In the genomic region with DNA sequence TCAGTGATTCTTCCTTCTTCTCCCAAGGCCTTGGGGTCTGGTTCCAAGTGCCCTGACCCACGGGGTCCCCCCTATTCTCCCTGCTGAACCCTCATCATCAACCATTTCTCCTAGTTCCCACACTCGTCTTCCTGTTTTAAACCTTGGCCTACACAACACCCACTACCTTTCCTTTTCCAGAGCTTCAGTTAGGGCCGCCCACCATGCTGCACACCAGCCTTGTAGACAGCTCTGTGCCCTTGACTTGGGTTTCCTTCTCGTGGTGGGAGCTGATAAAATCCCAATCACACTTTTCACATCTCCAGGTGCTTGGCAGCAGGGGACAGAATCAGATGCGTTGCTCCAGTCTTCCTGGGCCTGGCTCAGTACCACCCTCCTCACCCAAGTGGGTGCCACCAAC, we compare ENCODE assay signal across 21 mouse cellular contexts. TPM values are rescaled to one million over a fixed set of nuclear protein-coding genes. Genes with fewer than 3 reads are reported as not detected.
DNase-seq lines count a peak whose midpoint lies in the region; ATAC-seq lines count a peak whose summit lies in the region.
"Had no signal": no experiment of that assay in that cellular context is flagged by ENCODE, and none has a peak within 500 bp of the region (broad histone marks: within the 10 kb centered on the region; RNA-seq: fewer than 3 reads in every experiment).

No protein-coding gene starts in this region.

- DNase-seq in frontal cortex, postnatal 14 days (ENCODE audit: low spot score in 2 of 2): no peak
- DNase-seq in right cerebral cortex, adult 18-20 months: peak; percentile 67
- no peak for DNase-seq in right cerebral cortex, postnatal 14 days
- DNase-seq in brain, adult 2 months (ENCODE audit: low read depth, low spot score): peak; percentile 71
- no peak for DNase-seq in adrenal gland, postnatal 36 days
- DNase-seq: adrenal gland, adult 2 months; adrenal gland, postnatal 10 days; adrenal gland, postnatal 25 days; cerebellum, adult 11 months; cerebellum, adult 18-20 months; cerebellum, adult 8-10 months; cerebellum, adult 9-11 months; cerebellum, postnatal 14 days; cerebellum, postnatal 36 days; embryo, embryonic 11 days had no signal

- ATAC-seq in frontal cortex, adult (ENCODE audit: low TSS enrichment): peak; percentile 47; the same call in 1 of the 2 replicates
- ATAC-seq: forebrain, embryonic 13.5 days; forebrain, embryonic 15.5 days had no signal

RNA-seq across cellular contexts. Expression of a gene that starts 16.1 kb away (rescaled TPM):
- total RNA-seq in adrenal gland, postnatal 36 days (2021): 100 to 1,000 TPM in 1 of 2 experiments, 10 to 100 TPM in 1; 90.7 to 118 TPM
- total RNA-seq: common myeloid progenitor, adult 5-6 weeks; ES-E14; MEL had no signal

RNA-seq across cellular contexts. Expression of a gene that starts 23.5 kb away (rescaled TPM):
- total RNA-seq in adrenal gland, postnatal 36 days (2021): 100 to 1,000 TPM in 1 of 2 experiments, 10 to 100 TPM in 1; 88.1 to 112 TPM

RNA-seq across cellular contexts. Expression of a gene that starts 30.0 kb away (rescaled TPM):
- total RNA-seq in adrenal gland, postnatal 36 days (2021): 10 to 100 TPM; 38.2 to 54.2 TPM
- total RNA-seq: MEL had no signal

RNA-seq across cellular contexts. Expression of a gene that starts 58.1 kb away (rescaled TPM):
- total RNA-seq in adrenal gland, postnatal 36 days (2021): 100 to 1,000 TPM in 1 of 2 experiments, 10 to 100 TPM in 1; 67.9 to 138 TPM

Comparison
In these comparisons a context has a peak if more than half of its experiments do, and no peak if none do; other contexts are left out.
1. DNase-seq: peak in right cerebral cortex, adult 18-20 months (single experiment) and brain, adult 2 months (single experiment); none in frontal cortex, postnatal 14 days (0 of 2), right cerebral cortex, postnatal 14 days (single experiment) and adrenal gland, postnatal 36 days (0 of 2).